Mouse (Mus musculus) CH12.LX (cell line): ENCODE results near the gene Kat2a.

ENCODE experiments used
- CHD1 ChIP-seq: IDR thresholded peaks from 2 replicates; pipeline ENCODE4 v1.6.1; 2012; ENCODE audit warnings: low read depth, low read length, improper control_type of control experiment, inconsistent platforms
- CTCF ChIP-seq, 2 experiments: IDR thresholded peaks in 1 of 2; conservative IDR thresholded peaks in 1 of 2; 2 replicates each; pipeline ENCODE4 v1.5.1; 2011 to 2012; ENCODE audit warnings: low read depth in 2 of 2, low read length in 2 of 2, improper control_type of control experiment in 1 of 2, inconsistent platforms in 1 of 2, mild to moderate bottlenecking in 1 of 2, moderate library complexity in 1 of 2
- E2F4 ChIP-seq: IDR thresholded peaks from 2 replicates; pipeline ENCODE4 v1.6.1; 2011; ENCODE audit warnings: low read depth, low read length, improper control_type of control experiment; ENCODE audit not compliant: insufficient replicate concordance
- ELF1 ChIP-seq: IDR thresholded peaks from 2 replicates; pipeline ENCODE4 v1.6.1; 2014; ENCODE audit warnings: low read depth, mild to moderate bottlenecking, inconsistent platforms, low read length, improper control_type of control experiment
- EP300 ChIP-seq: IDR thresholded peaks from 2 replicates; pipeline ENCODE4 v1.6.1; 2011; ENCODE audit warnings: low read length, improper control_type of control experiment
- JUND ChIP-seq: conservative IDR thresholded peaks from 2 replicates; pipeline ENCODE4 v1.6.1; 2011; ENCODE audit warnings: low read depth, low read length, improper control_type of control experiment
- KAT2A ChIP-seq: IDR thresholded peaks from 2 replicates; pipeline ENCODE4 v1.6.1; 2012; ENCODE audit warnings: low read length, improper control_type of control experiment, inconsistent platforms; ENCODE audit not compliant: insufficient replicate concordance
- MXI1 ChIP-seq: IDR thresholded peaks from 2 replicates; pipeline ENCODE4 v1.6.1; 2011; ENCODE audit warnings: mild to moderate bottlenecking, low read depth, low read length, improper control_type of control experiment
- NRF1 ChIP-seq: IDR thresholded peaks from 2 replicates; pipeline ENCODE4 v1.6.1; 2014; ENCODE audit warnings: low read depth, mild to moderate bottlenecking, inconsistent platforms, low read length, improper control_type of control experiment, moderate library complexity
- POLR2A ChIP-seq: IDR thresholded peaks from 2 replicates; pipeline ENCODE4 v1.6.1; 2011; ENCODE audit warnings: low read depth, mild to moderate bottlenecking, improper control_type of control experiment, low read length
- POLR2AphosphoS2 ChIP-seq: IDR thresholded peaks from 2 replicates; pipeline ENCODE4 v1.6.1; 2011; ENCODE audit warnings: low read depth, low read length, improper control_type of control experiment
- ZC3H11A ChIP-seq: IDR thresholded peaks from 2 replicates; pipeline ENCODE4 v1.6.1; 2012; ENCODE audit warnings: low read depth, mild to moderate bottlenecking, inconsistent platforms, low read length, improper control_type of control experiment
- ZMIZ1 ChIP-seq: IDR thresholded peaks from 2 replicates; pipeline ENCODE4 v1.6.1; 2012; ENCODE audit warnings: low read depth, mild to moderate bottlenecking, inconsistent platforms, low read length, improper control_type of control experiment

GRCm38 (mm10) chr11:100754021-100754692 lies 41.9 kb upstream of the Kat2a start:
- TF ChIP-seq MXI1 (no peak), POLR2A (no peak), ZMIZ1 (no peak), E2F4 (no peak), CTCF (conservative IDR thresholded peaks at IDR 0.05 in 1 of 2, IDR thresholded peaks at IDR 0.05 in 1 of 2; ENCODE audit: low read depth in 2 of 2, low read length in 2 of 2) (no peak), ZC3H11A (no peak), ELF1 (no peak), JUND (no peak), EP300 (no peak), POLR2AphosphoS2 (no peak), NRF1 (no peak), KAT2A (no peak), CHD1 (no peak)
